Mouse (Mus musculus): Measurements from ENCODE around the gene Pabpc4.

Gene Pabpc4

GRCm38 (mm10) chr4:123342091-123342641 lies 80.0 kb downstream of the Pabpc4 start:
- no peak for DNase-seq (ENCODE audit: low read depth, low spot score)

- DNase-seq (ENCODE audit: low read depth, low spot score), result peak; percentile 60
Measured at GRCm38 (mm10) chr4:123342642-123343470, 80.7 kb downstream of the Pabpc4 start, which contains the start of gene Bmp8a. Bmp8a (minus strand) TSS chr4:123343252.

- no peak for DNase-seq (ENCODE audit: low read depth, low spot score)
Measured at GRCm38 (mm10) chr4:123343471-123343789, 81.3 kb downstream of the Pabpc4 start.

All from retina, postnatal 7 days (tissue).